Mouse (Mus musculus): ENCODE measurements around the gene Prok1. TPM values are rescaled to one million over a fixed set of nuclear protein-coding genes. Genes with fewer than 3 reads are reported as not detected.

The Prok1 gene
- polyA plus RNA-seq, 1 experiment = 0.05 TPM

DNA sequence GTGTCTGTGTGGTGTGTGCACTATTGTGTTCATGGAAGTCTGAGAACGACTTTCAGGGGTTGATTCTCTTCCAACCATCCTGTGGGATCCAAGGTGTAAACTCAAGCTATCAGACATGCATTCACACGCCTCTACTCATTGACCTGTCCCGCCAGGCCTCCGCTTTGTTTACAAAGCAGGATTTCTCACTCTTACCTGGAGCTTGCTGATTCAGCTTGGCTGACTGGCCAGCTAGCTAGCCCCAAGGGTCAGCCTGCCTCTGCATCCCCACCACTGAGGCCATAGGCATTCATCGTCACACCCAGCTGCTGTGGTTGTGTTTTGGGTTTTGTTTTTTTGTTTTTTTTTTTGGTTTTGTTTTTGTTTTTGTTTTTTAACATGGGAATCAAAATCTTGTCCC, 10.3 kb downstream of the Prok1 start:
- Histone ChIP-seq H3ac (ENCODE audit: control insufficient read depth, insufficient read length) (no peak overlapping the region), H3K4me2 (ENCODE audit: low read depth) (no peak overlapping the region), H3K27me3 (ENCODE audit: control insufficient read depth, insufficient read depth, insufficient read length) (no peaks in the 10 kb centered on the region), H3K36me3 (ENCODE audit: control insufficient read depth, insufficient read depth) (no peaks in the 10 kb centered on the region), H3K4me3 (no peak overlapping the region), H3K79me2 (ENCODE audit: control insufficient read depth, insufficient read depth) (no peaks in the 10 kb centered on the region)
- TF ChIP-seq TCF3 (IDR thresholded peaks at IDR 0.05; ENCODE audit: insufficient read length, low read depth) (no peak), E2F4 (IDR thresholded peaks at IDR 0.05; ENCODE audit: insufficient read depth) (no peak), SRF (IDR thresholded peaks at IDR 0.05; ENCODE audit: control insufficient read depth, insufficient read length, low read depth) (no peak), REST (IDR thresholded peaks at IDR 0.05; ENCODE audit: insufficient read depth, insufficient read length) (no peak), MYOG (IDR thresholded peaks at IDR 0.05; ENCODE audit: control insufficient read depth in 1 of 3, insufficient read depth in 1 of 3, insufficient read length in 2 of 3, low read depth in 2 of 3) (no peak), POLR2AphosphoS2 (IDR thresholded peaks at IDR 0.05; ENCODE audit: insufficient read length, low read depth) (no peak), CEBPB (IDR thresholded peaks at IDR 0.05; ENCODE audit: insufficient read depth, poor library complexity, severe bottlenecking) (no peak), USF1 (IDR thresholded peaks at IDR 0.05; ENCODE audit: low read depth) (no peak), TCF12 (IDR thresholded peaks at IDR 0.05; ENCODE audit: insufficient read depth, poor library complexity, severe bottlenecking) (no peak), MYOD1 (IDR thresholded peaks at IDR 0.05; ENCODE audit: control insufficient read depth in 1 of 3, insufficient read length in 2 of 3, low read depth in 2 of 3) (no peak), POLR2A (IDR thresholded peaks at IDR 0.05; ENCODE audit: insufficient read length, low read depth) (no peak), MAX (IDR thresholded peaks at IDR 0.05; ENCODE audit: low read depth) (no peak)

GRCm38 (mm10) chr3:107225820-107226219, 13.7 kb downstream of the Prok1 start:
- Histone ChIP-seq H3K4me2 (ENCODE audit: low read depth) (no peak overlapping the region), H3K4me3 (no peak overlapping the region), H3K36me3 (ENCODE audit: control insufficient read depth, insufficient read depth) (no peaks in the 10 kb centered on the region), H3K27me3 (ENCODE audit: control insufficient read depth, insufficient read depth, insufficient read length) (no peaks in the 10 kb centered on the region), H3ac (ENCODE audit: control insufficient read depth, insufficient read length) (no peak overlapping the region), H3K79me2 (ENCODE audit: control insufficient read depth, insufficient read depth) (no peaks in the 10 kb centered on the region)
- TF ChIP-seq MAX (IDR thresholded peaks at IDR 0.05; ENCODE audit: low read depth) (no peak), POLR2AphosphoS2 (IDR thresholded peaks at IDR 0.05; ENCODE audit: insufficient read length, low read depth) (no peak), MYOG (IDR thresholded peaks at IDR 0.05; ENCODE audit: control insufficient read depth in 1 of 3, insufficient read depth in 1 of 3, insufficient read length in 2 of 3, low read depth in 2 of 3) (no peak), USF1 (IDR thresholded peaks at IDR 0.05; ENCODE audit: low read depth) (no peak), CEBPB (IDR thresholded peaks at IDR 0.05; ENCODE audit: insufficient read depth, poor library complexity, severe bottlenecking) (no peak), MYOD1 (IDR thresholded peaks at IDR 0.05; ENCODE audit: control insufficient read depth in 1 of 3, insufficient read length in 2 of 3, low read depth in 2 of 3) (no peak), TCF3 (IDR thresholded peaks at IDR 0.05; ENCODE audit: insufficient read length, low read depth) (no peak), SRF (IDR thresholded peaks at IDR 0.05; ENCODE audit: control insufficient read depth, insufficient read length, low read depth) (no peak), REST (IDR thresholded peaks at IDR 0.05; ENCODE audit: insufficient read depth, insufficient read length) (no peak), TCF12 (IDR thresholded peaks at IDR 0.05; ENCODE audit: insufficient read depth, poor library complexity, severe bottlenecking) (no peak), POLR2A (IDR thresholded peaks at IDR 0.05; ENCODE audit: insufficient read length, low read depth) (no peak), E2F4 (IDR thresholded peaks at IDR 0.05; ENCODE audit: insufficient read depth) (no peak)

DNA sequence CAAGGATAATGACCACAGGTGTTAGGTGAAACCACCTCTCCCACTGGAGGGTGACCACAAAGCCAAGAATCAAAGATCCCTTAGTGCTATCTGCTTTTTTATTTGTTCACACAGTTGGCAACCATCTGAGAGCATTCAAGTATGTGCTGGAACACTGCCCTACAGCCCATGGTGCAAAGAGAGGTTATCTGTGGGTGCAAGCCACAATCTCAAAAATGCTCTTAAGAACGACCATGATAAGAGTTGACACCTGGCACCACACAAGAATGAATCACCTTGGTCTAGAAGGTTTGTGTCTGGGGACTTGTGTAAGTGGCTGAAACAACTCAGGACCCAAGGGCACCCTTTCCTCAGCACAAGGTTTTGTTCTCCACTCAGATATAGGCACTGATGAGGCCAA, 16.3 kb downstream of the Prok1 start:
- H3K27me3 ChIP-seq (ENCODE audit: control insufficient read depth, insufficient read depth, insufficient read length) = peaks cover 10% of the 10 kb centered on the region
- H3K36me3 ChIP-seq (ENCODE audit: control insufficient read depth, insufficient read depth) = no peaks in the 10 kb centered on the region
- H3K4me3 ChIP-seq = no peak overlapping the region
- no peaks in the 10 kb centered on the region for H3K79me2 ChIP-seq (ENCODE audit: control insufficient read depth, insufficient read depth)
- TF ChIP-seq MYOG (IDR thresholded peaks at IDR 0.05; ENCODE audit: control insufficient read depth in 1 of 3, insufficient read depth in 1 of 3, insufficient read length in 2 of 3, low read depth in 2 of 3) (no peak), REST (IDR thresholded peaks at IDR 0.05; ENCODE audit: insufficient read depth, insufficient read length) (no peak), MAX (IDR thresholded peaks at IDR 0.05; ENCODE audit: low read depth) (no peak), USF1 (IDR thresholded peaks at IDR 0.05; ENCODE audit: low read depth) (no peak), CEBPB (IDR thresholded peaks at IDR 0.05; ENCODE audit: insufficient read depth, poor library complexity, severe bottlenecking) (no peak), POLR2A (IDR thresholded peaks at IDR 0.05; ENCODE audit: insufficient read length, low read depth) (no peak), E2F4 (IDR thresholded peaks at IDR 0.05; ENCODE audit: insufficient read depth) (no peak), MYOD1 (IDR thresholded peaks at IDR 0.05; ENCODE audit: control insufficient read depth in 1 of 3, insufficient read length in 2 of 3, low read depth in 2 of 3) (no peak), TCF12 (IDR thresholded peaks at IDR 0.05; ENCODE audit: insufficient read depth, poor library complexity, severe bottlenecking) (no peak), TCF3 (IDR thresholded peaks at IDR 0.05; ENCODE audit: insufficient read length, low read depth) (no peak), POLR2AphosphoS2 (IDR thresholded peaks at IDR 0.05; ENCODE audit: insufficient read length, low read depth) (no peak), SRF (IDR thresholded peaks at IDR 0.05; ENCODE audit: control insufficient read depth, insufficient read length, low read depth) (no peak)
- no peak overlapping the region for H3K4me2 ChIP-seq (ENCODE audit: low read depth)
- no peak overlapping the region for H3ac ChIP-seq (ENCODE audit: control insufficient read depth, insufficient read length)

GRCm38 (mm10) chr3:107221608-107222007, 17.9 kb downstream of the Prok1 start, which contains the start of gene Cym:
Gene Cym, minus strand, starts transcription at chr3:107221732.
- no peak within 1 kb of the TSS for H3K4me2 ChIP-seq (ENCODE audit: low read depth)
- TF ChIP-seq REST (IDR thresholded peaks at IDR 0.05; ENCODE audit: insufficient read depth, insufficient read length) (no peak), POLR2A (IDR thresholded peaks at IDR 0.05; ENCODE audit: insufficient read length, low read depth) (no peak), SRF (IDR thresholded peaks at IDR 0.05; ENCODE audit: control insufficient read depth, insufficient read length, low read depth) (no peak), TCF12 (IDR thresholded peaks at IDR 0.05; ENCODE audit: insufficient read depth, poor library complexity, severe bottlenecking) (no peak), CEBPB (IDR thresholded peaks at IDR 0.05; ENCODE audit: insufficient read depth, poor library complexity, severe bottlenecking) (no peak), E2F4 (IDR thresholded peaks at IDR 0.05; ENCODE audit: insufficient read depth) (no peak), MAX (IDR thresholded peaks at IDR 0.05; ENCODE audit: low read depth) (no peak), MYOG (IDR thresholded peaks at IDR 0.05; ENCODE audit: control insufficient read depth in 1 of 3, insufficient read depth in 1 of 3, insufficient read length in 2 of 3, low read depth in 2 of 3) (no peak)
- H3K79me2 ChIP-seq (ENCODE audit: control insufficient read depth, insufficient read depth) = no peaks in the 10 kb centered on the region
- H3ac ChIP-seq (ENCODE audit: control insufficient read depth, insufficient read length) = no peak within 1 kb of the TSS
- no peak within 1 kb of the TSS for H3K4me3 ChIP-seq
- no peaks in the 10 kb centered on the region for H3K36me3 ChIP-seq (ENCODE audit: control insufficient read depth, insufficient read depth)
- peaks cover 14% of the 10 kb centered on the region for H3K27me3 ChIP-seq (ENCODE audit: control insufficient read depth, insufficient read depth, insufficient read length)

Measured in myocyte (in vitro differentiated cells).